Mouse (Mus musculus): ENCODE data around the gene Fbp2. TPM values are rescaled to one million over a fixed set of nuclear protein-coding genes. Genes with fewer than 3 reads are reported as not detected.
"Not testable (repeated sequence)": the region's sequence is repeated elsewhere in the genome, so short reads cannot be mapped to it uniquely, and the experiment has no call there.

Fbp2 gene
- polyA plus RNA-seq, 1 experiment from 2014 or later, result not detected

DNA sequence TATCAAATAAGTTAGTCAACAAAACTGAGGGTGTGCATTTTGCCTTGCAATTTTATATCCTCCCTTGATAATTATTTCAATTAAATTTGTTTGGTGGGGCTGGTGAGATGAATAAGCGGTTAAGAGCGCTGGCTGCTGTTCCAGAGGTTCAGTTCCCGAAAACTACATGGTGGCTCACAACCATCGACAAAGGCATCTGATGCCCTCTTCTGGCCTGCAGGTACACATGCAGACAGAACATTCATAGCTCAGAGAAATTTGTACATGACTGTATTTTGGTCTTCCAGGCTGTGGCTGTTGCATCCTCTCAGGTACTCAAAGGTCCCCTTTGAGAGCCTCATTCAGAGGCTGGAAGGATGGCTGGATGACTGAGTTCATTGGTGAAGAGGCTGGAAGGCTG lies 1.8 kb upstream of the Fbp2 start:
- no peak for ATAC-seq (ENCODE audit: low FRiP score, low read depth)
- H3K27me3 ChIP-seq, result peaks cover 4% of the 10 kb centered on the region; the same call in 1 of the 2 replicates
- no peaks in the 10 kb centered on the region for H3K9me3 ChIP-seq
- no peak overlapping the region for H3K9ac ChIP-seq (replicated peaks)
- no peak overlapping the region for H3K4me2 ChIP-seq (replicated peaks)
- WGBS, result 89% methylated on average over 4 of the region's 4 CpGs
- H3K27ac ChIP-seq (replicated peaks), result no peak overlapping the region
- H3K36me3 ChIP-seq, result no peaks in the 10 kb centered on the region
- H3K4me3 ChIP-seq, result no peak overlapping the region
- H3K4me1 ChIP-seq, result no peaks in the 10 kb centered on the region; the same call in 1 of the 2 replicates

DNA sequence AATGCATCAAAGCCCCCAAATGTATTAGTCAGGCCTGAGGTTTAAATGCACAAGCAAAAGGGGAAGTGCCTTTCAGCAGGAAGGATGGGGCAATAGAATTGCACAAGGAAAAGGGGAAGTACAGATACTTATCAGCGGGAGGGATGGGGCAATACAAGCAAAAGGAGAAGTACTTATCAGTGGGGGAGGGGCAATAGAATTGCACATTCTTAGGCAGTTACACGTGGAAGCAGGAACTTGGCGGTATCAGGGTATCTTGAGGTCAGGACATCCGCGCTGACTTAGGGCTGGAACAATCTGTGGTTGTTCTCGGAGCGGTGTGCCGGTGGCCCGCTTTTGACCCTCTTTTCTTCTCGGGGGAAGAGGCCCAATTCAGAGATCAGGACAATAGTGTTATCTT lies 1.0 kb upstream of the Fbp2 start:
- not testable (repeated sequence) for H3K9ac ChIP-seq (replicated peaks); ATAC-seq (ENCODE audit: low FRiP score, low read depth); H3K27ac ChIP-seq (replicated peaks); H3K9me3 ChIP-seq; H3K27me3 ChIP-seq; H3K4me3 ChIP-seq; H3K4me1 ChIP-seq; H3K36me3 ChIP-seq; H3K4me2 ChIP-seq (replicated peaks)
- 86% methylated on average over 10 of the region's 10 CpGs for WGBS

DNA sequence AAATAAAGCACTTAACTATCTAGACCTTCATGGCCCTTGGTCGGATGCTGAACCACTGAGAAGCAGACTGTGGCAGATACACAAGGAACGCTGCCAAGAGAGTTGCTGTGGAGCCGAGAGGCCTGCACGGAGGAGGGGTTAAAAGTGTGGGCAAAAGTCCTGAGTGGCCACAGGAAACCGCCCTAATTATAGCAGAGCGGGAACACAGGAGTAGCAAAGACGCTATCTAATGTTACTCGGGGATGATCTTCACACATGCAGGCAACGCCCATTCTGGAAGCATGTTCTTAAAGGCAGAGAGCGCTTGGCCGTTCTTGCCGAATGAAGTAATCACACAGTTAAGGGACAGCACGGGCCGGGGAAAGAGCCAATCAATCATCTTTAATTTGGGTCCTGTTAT lies 1.4 kb downstream of the Fbp2 start:
- no peak for ATAC-seq (ENCODE audit: low FRiP score, low read depth)
- 91% methylated on average over 14 of the region's 14 CpGs for WGBS
- Histone ChIP-seq H3K4me3 (no peak overlapping the region), H3K9me3 (no peaks in the 10 kb centered on the region), H3K9ac (replicated peaks) (no peak overlapping the region), H3K27me3 (peaks cover 4% of the 10 kb centered on the region; the same call in 1 of the 2 replicates), H3K4me1 (peaks cover 4% of the 10 kb centered on the region; the same call in 1 of the 2 replicates), H3K4me2 (replicated peaks) (no peak overlapping the region), H3K36me3 (no peaks in the 10 kb centered on the region), H3K27ac (replicated peaks) (no peak overlapping the region)

- Histone ChIP-seq H3K4me3 (peak overlapping the region; percentile 26), H3K36me3 (no peaks in the 10 kb centered on the region), H3K9ac (replicated peaks) (no peak overlapping the region), H3K4me1 (peaks cover 4% of the 10 kb centered on the region; the same call in 1 of the 2 replicates), H3K4me2 (replicated peaks) (peak overlapping the region; percentile 48), H3K27me3 (peaks cover 4% of the 10 kb centered on the region; the same call in 1 of the 2 replicates), H3K9me3 (no peaks in the 10 kb centered on the region), H3K27ac (replicated peaks) (no peak overlapping the region)
- peak; percentile 92 for ATAC-seq (ENCODE audit: low FRiP score, low read depth)
- WGBS, result 4% methylated on average over 5 of the region's 5 CpGs
Observed at GRCm38 (mm10) chr13:62856305-62856675, 1.9 kb downstream of the Fbp2 start.

GRCm38 (mm10) chr13:62855396-62856304 lies 2.6 kb downstream of the Fbp2 start:
- no peak overlapping the region for H3K9ac ChIP-seq (replicated peaks)
- no peaks in the 10 kb centered on the region for H3K36me3 ChIP-seq
- H3K4me1 ChIP-seq, result peaks cover 4% of the 10 kb centered on the region; the same call in 1 of the 2 replicates
- H3K9me3 ChIP-seq, result no peaks in the 10 kb centered on the region
- peak overlapping the region; percentile 26 for H3K4me3 ChIP-seq
- peaks cover 4% of the 10 kb centered on the region; the same call in 1 of the 2 replicates for H3K27me3 ChIP-seq
- no peak overlapping the region for H3K27ac ChIP-seq (replicated peaks)
- 34% methylated on average over 25 of the region's 25 CpGs for WGBS
- peak; percentile 13 for ATAC-seq (ENCODE audit: low FRiP score, low read depth)
- H3K4me2 ChIP-seq (replicated peaks), result peak overlapping the region; percentile 48

DNA sequence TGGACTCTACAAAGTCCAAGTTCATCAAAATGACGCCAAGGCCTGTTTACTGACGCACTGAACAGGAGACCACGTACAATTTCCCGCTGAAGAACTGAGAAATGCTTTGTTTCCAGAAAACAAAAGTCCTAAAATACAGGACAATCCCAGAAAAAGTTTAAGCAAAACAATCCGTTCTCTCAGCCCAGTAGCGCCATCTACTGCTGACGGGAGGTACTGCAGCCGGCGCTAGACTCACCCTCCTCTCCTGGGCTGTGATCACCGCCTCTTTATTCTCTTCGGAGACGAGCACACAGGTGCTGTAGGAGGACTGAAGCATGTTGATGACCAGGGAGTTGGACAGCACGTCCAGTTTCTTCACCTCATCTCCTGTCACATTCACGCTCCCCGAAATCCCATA lies 3.6 kb downstream of the Fbp2 start:
- no peak for ATAC-seq (ENCODE audit: low FRiP score, low read depth)
- 10% methylated on average over 15 of the region's 15 CpGs for WGBS
- H3K27ac ChIP-seq (replicated peaks), result no peak overlapping the region

DNA sequence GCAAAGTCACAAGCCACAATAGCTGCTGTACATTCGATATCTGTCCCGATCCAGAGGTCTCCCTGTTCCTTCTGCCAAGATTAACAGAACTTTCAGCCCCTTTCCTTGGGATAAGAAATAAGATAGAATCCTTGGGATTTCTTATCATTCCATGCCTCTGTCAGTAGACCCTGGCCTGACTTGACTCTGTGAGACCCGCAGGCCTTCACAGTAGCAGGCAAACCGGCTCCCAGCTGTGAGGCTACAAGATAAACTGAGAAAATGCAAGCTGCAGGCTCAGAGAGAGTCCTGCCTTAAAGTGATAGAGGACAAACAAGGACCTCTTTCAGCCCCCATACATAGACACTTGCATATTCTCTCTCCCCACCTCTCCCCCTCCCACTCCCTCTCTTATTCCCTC lies 24.9 kb downstream of the Fbp2 start:
- Histone ChIP-seq H3K36me3 (no peaks in the 10 kb centered on the region), H3K27ac (replicated peaks) (no peak overlapping the region), H3K9ac (replicated peaks) (no peak overlapping the region), H3K4me3 (no peak overlapping the region), H3K9me3 (0 out of 2 replicates have a peak, but pooled peaks cover 2% of the 10 kb centered on the region), H3K4me2 (replicated peaks) (no peak overlapping the region), H3K27me3 (no peaks in the 10 kb centered on the region), H3K4me1 (no peaks in the 10 kb centered on the region)
- 47% methylated on average over 4 of the region's 4 CpGs for WGBS
- ATAC-seq (ENCODE audit: low FRiP score, low read depth), result no peak

More for the DNA sequence above, 3.6 kb downstream of the Fbp2 start:
- H3K9me3 ChIP-seq, result no peaks in the 10 kb centered on the region
- H3K9ac ChIP-seq (replicated peaks), result no peak overlapping the region
- no peaks in the 10 kb centered on the region for H3K36me3 ChIP-seq
- H3K4me1 ChIP-seq, result peaks cover 4% of the 10 kb centered on the region; the same call in 1 of the 2 replicates
- no peak overlapping the region for H3K4me3 ChIP-seq
- H3K27me3 ChIP-seq, result peaks cover 4% of the 10 kb centered on the region; the same call in 1 of the 2 replicates
- no peak overlapping the region; the same call in 1 of the 2 replicates for H3K4me2 ChIP-seq (replicated peaks)

DNA sequence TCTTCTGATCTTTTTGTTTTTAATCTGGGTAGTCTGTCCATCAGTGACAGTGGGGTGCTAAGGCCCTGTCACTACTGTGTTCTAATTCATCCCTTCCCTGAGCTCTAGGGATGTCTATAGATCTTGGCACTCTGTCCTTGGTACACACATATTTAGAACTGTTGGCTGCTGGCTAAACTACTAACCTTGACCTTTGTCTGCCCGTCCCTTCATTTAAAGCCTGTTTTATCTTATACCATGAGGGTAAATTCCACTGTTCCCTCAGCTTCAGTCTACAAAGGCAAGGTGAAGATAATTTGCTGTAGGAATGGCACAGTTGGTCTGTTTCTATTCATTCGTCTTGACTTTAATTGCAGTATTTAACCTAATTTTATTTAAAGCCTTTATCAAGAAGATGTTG lies 26.0 kb downstream of the Fbp2 start:
- no peaks in the 10 kb centered on the region for H3K27me3 ChIP-seq
- H3K9ac ChIP-seq (replicated peaks), result no peak overlapping the region
- no peak overlapping the region for H3K4me2 ChIP-seq (replicated peaks)
- 80% methylated on average over 2 of the region's 2 CpGs for WGBS
- H3K36me3 ChIP-seq, result no peaks in the 10 kb centered on the region
- H3K27ac ChIP-seq (replicated peaks), result no peak overlapping the region
- no peaks in the 10 kb centered on the region for H3K4me1 ChIP-seq
- H3K9me3 ChIP-seq, result 0 out of 2 replicates have a peak, but pooled peaks cover 2% of the 10 kb centered on the region
- no peak overlapping the region for H3K4me3 ChIP-seq
- no peak for ATAC-seq (ENCODE audit: low FRiP score, low read depth)

GRCm38 (mm10) chr13:62815705-62816104 lies 42.5 kb downstream of the Fbp2 start:
- H3K9ac ChIP-seq (replicated peaks); H3K4me2 ChIP-seq (replicated peaks); H3K36me3 ChIP-seq; ATAC-seq (ENCODE audit: low FRiP score, low read depth); H3K27ac ChIP-seq (replicated peaks); H3K4me1 ChIP-seq; H3K9me3 ChIP-seq; H3K4me3 ChIP-seq; H3K27me3 ChIP-seq: not testable (repeated sequence)
- 84% methylated on average over 3 of the region's 3 CpGs for WGBS

DNA sequence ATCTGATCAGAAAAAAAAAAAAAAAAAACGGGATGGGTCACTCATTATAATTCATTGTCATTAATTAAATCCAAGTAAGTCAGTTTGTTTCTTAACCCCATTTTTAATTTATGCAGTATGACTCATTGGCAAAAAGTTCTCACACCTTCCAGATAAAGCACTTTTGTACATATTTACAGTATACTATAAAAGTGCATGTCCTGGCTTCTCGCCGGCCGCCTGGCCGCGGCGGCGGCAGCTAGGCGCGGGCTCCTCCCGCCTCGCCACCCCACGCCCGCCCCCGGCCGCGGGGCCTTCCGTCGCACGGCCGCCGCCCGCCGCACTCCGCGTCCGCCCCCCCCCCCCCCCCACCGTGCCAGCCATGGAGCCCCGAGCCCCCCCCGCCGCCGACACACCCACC lies 45.5 kb downstream of the Fbp2 start:
- no peak for ATAC-seq (ENCODE audit: low FRiP score, low read depth)
- WGBS, result 9% methylated on average over 28 of the region's 32 CpGs
- Histone ChIP-seq H3K9me3 (no peaks in the 10 kb centered on the region), H3K36me3 (no peaks in the 10 kb centered on the region), H3K4me1 (no peaks in the 10 kb centered on the region), H3K27ac (replicated peaks) (no peak overlapping the region), H3K9ac (replicated peaks) (peak overlapping the region; percentile 53; the same call in 1 of the 2 replicates), H3K4me3 (peak overlapping the region; percentile 39), H3K27me3 (no peaks in the 10 kb centered on the region), H3K4me2 (replicated peaks) (peak overlapping the region; percentile 57)

GRCm38 (mm10) chr13:62807981-62808380 lies 50.2 kb downstream of the Fbp2 start:
- H3K4me1 ChIP-seq; H3K9me3 ChIP-seq; H3K9ac ChIP-seq (replicated peaks); H3K4me2 ChIP-seq (replicated peaks); ATAC-seq (ENCODE audit: low FRiP score, low read depth); H3K27me3 ChIP-seq; H3K36me3 ChIP-seq; H3K4me3 ChIP-seq; H3K27ac ChIP-seq (replicated peaks): not testable (repeated sequence)
- 86% methylated on average over 6 of the region's 6 CpGs for WGBS
